Mouse (Mus musculus): Measurements from ENCODE around the gene Znfx1. TPM values are rescaled to one million over a fixed set of nuclear protein-coding genes. Genes with fewer than 3 reads are reported as not detected.

Gene Znfx1
- total and polyA plus RNA-seq, 2 experiments from 2014 or later, result 4.9 to 31.6 TPM

DNA sequence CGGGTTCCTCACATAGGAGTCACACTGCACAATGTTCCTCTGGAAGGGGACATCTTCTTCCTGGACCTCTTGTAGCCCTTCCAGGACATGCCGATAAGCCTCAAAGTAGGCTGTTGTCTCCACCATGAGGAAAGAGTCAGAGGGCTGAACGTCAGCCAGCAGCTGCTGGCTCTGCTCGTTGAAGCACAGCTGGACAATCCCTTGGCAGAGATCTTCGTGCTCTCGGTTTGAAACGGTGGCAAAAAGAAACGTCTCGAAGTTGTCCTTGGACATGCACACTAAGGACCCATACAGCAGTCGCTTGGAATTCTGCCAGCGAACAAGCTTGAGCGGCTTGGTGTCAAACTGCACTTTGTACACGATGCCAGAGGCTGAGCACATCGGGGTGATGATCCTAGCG, 7.4 kb downstream of the Znfx1 start:
- ATAC-seq (no peak), DNase-seq (ENCODE audit: low spot score) (peak; percentile 72)
- no peak overlapping the region for H3K4me3 ChIP-seq (ENCODE audit: low read length)
- H3K9me3 ChIP-seq (ENCODE audit: low read length), result no peaks in the 10 kb centered on the region
- no peak overlapping the region for H3K27ac ChIP-seq
- H3K27me3 ChIP-seq (ENCODE audit: insufficient read depth, low read length), result no peaks in the 10 kb centered on the region
- H3K36me3 ChIP-seq (ENCODE audit: insufficient read depth, low read length), result peaks cover 38% of the 10 kb centered on the region
- 47% methylated on average over 15 of the region's 15 CpGs for WGBS
- TF ChIP-seq CTCF (IDR thresholded peaks at IDR 0.05; ENCODE audit: low read depth), result no peak
- H3K9ac ChIP-seq (replicated peaks; ENCODE audit: low read length), result no peak overlapping the region
- peaks cover 3% of the 10 kb centered on the region for H3K4me1 ChIP-seq (ENCODE audit: insufficient read depth, low read length)
- H3K4me2 ChIP-seq (ENCODE audit: low read depth, low read length), result no peak overlapping the region

DNA sequence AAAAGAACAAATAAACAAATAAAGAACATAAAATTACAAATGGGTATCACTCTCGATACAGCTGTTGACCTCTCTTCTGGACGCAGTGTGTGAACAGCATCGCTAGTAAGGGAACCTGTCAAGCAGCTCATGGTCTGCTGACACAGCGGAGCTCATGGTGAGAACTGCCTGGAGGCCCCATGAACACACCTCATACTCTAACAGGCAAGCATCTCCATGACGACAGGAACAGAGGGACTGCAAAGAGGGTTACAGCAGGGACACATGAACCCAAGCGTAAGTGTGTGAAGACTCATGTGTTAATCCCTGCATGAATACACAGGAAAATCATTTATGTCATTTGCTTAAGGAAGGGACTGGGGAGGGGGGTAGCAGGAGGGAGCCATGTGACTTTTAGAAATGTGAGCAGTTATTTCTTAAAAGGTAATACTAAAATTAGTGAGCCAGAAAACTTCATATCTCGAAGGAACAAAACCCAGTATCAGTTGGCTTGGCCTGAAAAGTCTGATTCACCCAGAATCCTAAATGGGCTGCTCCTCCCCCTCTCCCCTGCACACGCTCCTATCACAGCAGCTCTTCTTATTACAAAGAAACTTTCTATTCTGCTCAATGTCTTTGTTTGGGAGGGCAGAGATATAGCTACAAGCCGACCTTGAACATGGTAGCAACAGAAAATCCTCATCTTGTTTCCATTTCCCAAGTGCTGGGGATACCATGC, 9.5 kb downstream of the Znfx1 start:
- WGBS, result 40% methylated on average over 9 of the region's 9 CpGs
- Histone ChIP-seq H3K9ac (replicated peaks; ENCODE audit: low read length) (no peak overlapping the region), H3K27me3 (ENCODE audit: insufficient read depth, low read length) (no peaks in the 10 kb centered on the region), H3K9me3 (ENCODE audit: low read length) (no peaks in the 10 kb centered on the region), H3K4me3 (ENCODE audit: low read length) (no peak overlapping the region), H3K27ac (no peak overlapping the region), H3K4me2 (ENCODE audit: low read depth, low read length) (no peak overlapping the region), H3K36me3 (ENCODE audit: insufficient read depth, low read length) (peaks cover 57% of the 10 kb centered on the region), H3K4me1 (ENCODE audit: insufficient read depth, low read length) (peaks cover 3% of the 10 kb centered on the region; the same call in 1 of the 2 replicates)
- DNase-seq (ENCODE audit: low spot score) (no peak), ATAC-seq (0 out of 2 replicates have a peak, but pooled peaks have one; percentile 45)
- no peak for TF ChIP-seq CTCF (IDR thresholded peaks at IDR 0.05; ENCODE audit: low read depth)

DNA sequence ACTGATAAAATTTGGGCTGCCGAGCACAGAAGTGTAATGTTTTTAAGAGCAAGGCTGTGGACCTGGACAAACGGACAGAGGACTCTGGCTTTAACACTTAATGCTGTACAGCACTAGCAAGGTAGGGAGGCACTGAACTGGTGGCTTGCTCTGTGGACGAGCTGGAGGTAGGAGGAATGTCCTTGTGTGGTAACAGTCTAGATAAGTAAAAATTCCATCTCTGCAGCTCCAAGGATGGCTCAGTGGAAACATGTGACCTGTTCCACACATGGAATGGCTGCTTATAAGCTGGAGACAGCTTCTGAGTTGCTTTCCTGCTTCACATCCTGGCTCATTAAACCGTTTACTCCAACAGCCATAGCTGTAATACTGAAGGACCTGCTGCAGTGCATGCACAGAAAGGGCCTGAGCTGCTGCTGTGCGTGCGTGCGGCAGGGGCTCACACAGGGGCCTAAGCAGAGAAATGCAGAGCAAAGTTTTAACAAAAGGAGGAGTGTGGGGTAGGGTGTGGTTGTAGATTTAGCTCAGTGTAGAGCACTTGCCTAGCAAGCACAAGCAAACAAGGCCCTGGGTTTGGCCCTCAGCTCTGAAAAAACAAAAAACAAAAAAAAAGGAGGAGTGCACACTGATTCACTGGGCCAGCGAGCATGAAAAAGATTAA, 14.0 kb downstream of the Znfx1 start:
- H3K27me3 ChIP-seq (ENCODE audit: insufficient read depth, low read length), result no peaks in the 10 kb centered on the region
- WGBS, result 92% methylated on average over 8 of the region's 8 CpGs
- ATAC-seq (no peak), DNase-seq (ENCODE audit: low spot score) (no peak)
- H3K9ac ChIP-seq (replicated peaks; ENCODE audit: low read length), result no peak overlapping the region
- H3K4me3 ChIP-seq (ENCODE audit: low read length), result no peak overlapping the region
- peaks cover 58% of the 10 kb centered on the region for H3K36me3 ChIP-seq (ENCODE audit: insufficient read depth, low read length)
- H3K27ac ChIP-seq, result no peak overlapping the region
- no peak overlapping the region for H3K4me2 ChIP-seq (ENCODE audit: low read depth, low read length)
- TF ChIP-seq CTCF (IDR thresholded peaks at IDR 0.05; ENCODE audit: low read depth), result no peak
- H3K9me3 ChIP-seq (ENCODE audit: low read length), result no peaks in the 10 kb centered on the region
- H3K4me1 ChIP-seq (ENCODE audit: insufficient read depth, low read length), result no peaks in the 10 kb centered on the region; the same call in 1 of the 2 replicates

DNA sequence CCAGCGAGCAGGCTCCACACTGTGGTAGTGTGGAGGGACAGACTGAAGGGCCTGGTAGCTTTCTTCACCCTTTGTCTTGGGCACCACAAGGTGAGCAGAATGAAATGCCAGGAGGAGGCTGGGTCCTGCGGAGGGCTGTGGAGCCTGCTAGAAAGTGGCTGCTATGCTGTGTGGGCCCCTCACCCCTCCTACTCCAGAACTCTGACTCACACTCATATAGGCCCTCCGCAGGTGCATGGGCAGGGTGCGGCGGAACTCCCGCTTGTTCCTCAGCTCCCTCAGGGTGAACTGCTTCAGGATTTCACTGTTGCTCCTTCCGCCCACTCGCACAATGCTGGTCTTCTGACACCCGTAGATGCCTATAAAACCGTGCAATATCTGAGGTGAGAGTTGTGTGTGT, 14.6 kb downstream of the Znfx1 start:
- ATAC-seq, result no peak
- no peaks in the 10 kb centered on the region for H3K9me3 ChIP-seq (ENCODE audit: low read length)
- H3K4me2 ChIP-seq (ENCODE audit: low read depth, low read length), result no peak overlapping the region
- no peaks in the 10 kb centered on the region for H3K4me1 ChIP-seq (ENCODE audit: insufficient read depth, low read length)
- H3K9ac ChIP-seq (replicated peaks; ENCODE audit: low read length), result no peak overlapping the region
- H3K4me3 ChIP-seq (ENCODE audit: low read length), result no peak overlapping the region
- no peak for TF ChIP-seq CTCF (IDR thresholded peaks at IDR 0.05; ENCODE audit: low read depth)
- 91% methylated on average over 10 of the region's 10 CpGs for WGBS
- DNase-seq (ENCODE audit: low spot score), result no peak
- H3K36me3 ChIP-seq (ENCODE audit: insufficient read depth, low read length), result peaks cover 64% of the 10 kb centered on the region
- H3K27ac ChIP-seq, result no peak overlapping the region
- no peaks in the 10 kb centered on the region for H3K27me3 ChIP-seq (ENCODE audit: insufficient read depth, low read length)

DNA sequence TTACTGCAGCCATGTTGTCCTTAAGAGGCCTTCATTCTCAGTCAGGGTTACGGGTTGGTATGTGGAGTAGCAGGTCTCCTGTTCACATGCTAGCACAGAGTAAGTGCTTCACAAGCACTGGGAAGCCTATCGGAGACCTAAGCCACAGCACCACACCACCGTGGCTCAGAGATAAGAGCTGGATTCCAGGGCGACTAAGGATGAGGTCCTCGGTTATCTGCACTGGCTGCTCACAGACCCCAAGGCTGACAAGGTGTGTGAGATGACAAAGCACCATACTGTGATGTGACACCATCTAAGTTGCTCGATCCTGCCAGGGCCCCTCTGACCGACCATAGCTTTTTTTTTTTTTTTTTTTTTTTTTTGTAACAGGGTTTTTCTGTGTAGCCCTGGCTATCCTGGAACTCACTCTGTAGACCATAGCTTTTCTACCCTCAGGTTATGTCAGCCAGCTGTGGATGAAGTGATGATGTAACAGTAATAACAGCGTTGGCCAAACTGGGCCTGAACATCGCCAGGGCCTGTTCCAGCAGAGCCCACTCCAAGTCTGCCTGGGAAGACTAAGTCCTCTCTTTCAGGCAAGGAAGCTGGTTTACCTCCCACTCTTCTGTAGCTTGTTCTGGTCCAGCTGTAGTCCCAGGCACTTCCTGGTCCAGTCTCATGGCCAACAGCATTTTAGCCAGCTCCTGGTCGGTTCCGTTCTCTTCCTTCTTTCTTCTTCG, 19.3 kb downstream of the Znfx1 start:
- H3K9me3 ChIP-seq (ENCODE audit: low read length), result no peaks in the 10 kb centered on the region
- H3K27me3 ChIP-seq (ENCODE audit: insufficient read depth, low read length), result no peaks in the 10 kb centered on the region
- no peak overlapping the region for H3K27ac ChIP-seq
- no peak overlapping the region for H3K4me3 ChIP-seq (ENCODE audit: low read length)
- ATAC-seq (no peak), DNase-seq (ENCODE audit: low spot score) (no peak)
- H3K9ac ChIP-seq (replicated peaks; ENCODE audit: low read length), result no peak overlapping the region
- 94% methylated on average over 12 of the region's 12 CpGs for WGBS
- H3K4me2 ChIP-seq (ENCODE audit: low read depth, low read length), result no peak overlapping the region
- H3K4me1 ChIP-seq (ENCODE audit: insufficient read depth, low read length), result no peaks in the 10 kb centered on the region
- peaks cover 93% of the 10 kb centered on the region for H3K36me3 ChIP-seq (ENCODE audit: insufficient read depth, low read length)
- no peak for TF ChIP-seq CTCF (IDR thresholded peaks at IDR 0.05; ENCODE audit: low read depth)

DNA sequence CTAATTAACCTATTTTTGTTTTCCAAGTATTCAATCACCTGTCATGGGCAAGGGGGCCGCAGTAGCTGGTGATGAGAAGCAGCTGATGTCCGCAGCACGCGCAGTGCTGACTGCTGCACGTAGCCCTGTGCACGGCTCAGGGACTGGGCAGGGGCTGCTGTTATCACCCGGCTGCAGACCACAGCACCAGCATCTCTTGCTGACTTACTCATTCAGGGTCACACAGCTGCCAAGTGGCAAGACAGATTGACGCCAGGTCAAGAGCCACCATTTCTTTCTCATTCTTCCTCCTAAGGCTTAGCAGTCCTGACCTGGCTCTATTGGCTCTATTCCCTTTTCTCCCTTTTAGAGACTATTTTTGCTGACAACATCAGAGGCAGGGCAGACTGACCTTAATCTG, 23.4 kb downstream of the Znfx1 start:
- Histone ChIP-seq H3K9ac (replicated peaks; ENCODE audit: low read length) (no peak overlapping the region), H3K9me3 (ENCODE audit: low read length) (no peaks in the 10 kb centered on the region), H3K27me3 (ENCODE audit: insufficient read depth, low read length) (no peaks in the 10 kb centered on the region), H3K4me2 (ENCODE audit: low read depth, low read length) (no peak overlapping the region), H3K4me1 (ENCODE audit: insufficient read depth, low read length) (no peaks in the 10 kb centered on the region), H3K4me3 (ENCODE audit: low read length) (no peak overlapping the region), H3K27ac (no peak overlapping the region), H3K36me3 (ENCODE audit: insufficient read depth, low read length) (peaks cover 98% of the 10 kb centered on the region)
- WGBS, result 82% methylated on average over 8 of the region's 8 CpGs
- no peak for DNase-seq (ENCODE audit: low spot score)
- TF ChIP-seq CTCF (IDR thresholded peaks at IDR 0.05; ENCODE audit: low read depth), result no peak
- 0 out of 2 replicates have a peak, but pooled peaks have one; percentile 13 for ATAC-seq
